Mouse (Mus musculus) limb, embryonic 13.5 days (tissue): ENCODE results near the gene N4bp2l1. TPM values are rescaled to one million over a fixed set of nuclear protein-coding genes. Genes with fewer than 3 reads are reported as not detected.

Experiments used
- ATAC-seq: fragments of 200-750 bp; cut with Nextera tagmentation; 2 replicates; pipeline ENCODE4 v1.8.0; 2017; ENCODE audit warnings: low read depth, moderate number of reproducible peaks, moderate TSS enrichment; ENCODE audit not compliant: low FRiP score
- H3K27ac ChIP-seq: fragments of 300-500 bp; sonication (generic); 2 replicates; pipeline ENCODE4 v1.5.1; 2015; ENCODE audit warnings: inconsistent platforms, mild to moderate bottlenecking, moderate library complexity
- H3K27me3 ChIP-seq: fragments of 300-500 bp; sonication (generic); 2 replicates; pipeline ENCODE4 v1.6.1; 2015; ENCODE audit warnings: mild to moderate bottlenecking, inconsistent platforms
- H3K36me3 ChIP-seq: fragments of 300-500 bp; sonication (generic); 2 replicates; pipeline ENCODE4 v1.6.1; 2015; ENCODE audit warnings: inconsistent platforms, mild to moderate bottlenecking, moderate library complexity
- H3K4me1 ChIP-seq: fragments of 300-500 bp; sonication (generic); 2 replicates; pipeline ENCODE4 v1.6.1; 2015; ENCODE audit warnings: inconsistent platforms
- H3K4me2 ChIP-seq: fragments of 300-500 bp; sonication (generic); replicated peaks from 2 replicates; pipeline ENCODE4 v1.6.1; 2015; ENCODE audit warnings: inconsistent platforms, mild to moderate bottlenecking, moderate library complexity
- H3K4me3 ChIP-seq: fragments of 300-500 bp; sonication (generic); 2 replicates; pipeline ENCODE4 v1.5.1; 2015; ENCODE audit warnings: moderate library complexity, mild to moderate bottlenecking, inconsistent platforms
- H3K9ac ChIP-seq: fragments of 300-500 bp; sonication (generic); 2 replicates; pipeline ENCODE4 v1.6.1; 2015; ENCODE audit warnings: mild to moderate bottlenecking, inconsistent platforms
- H3K9me3 ChIP-seq: fragments of 300-500 bp; sonication (generic); 2 replicates; pipeline ENCODE4 v1.6.1; 2016; ENCODE audit warnings: inconsistent platforms
- WGBS: fragments of 180-500 bp; shearing (Covaris S2); methylation state at CpG from one replicate; pipeline ENCODE4 v1.1.7; 2015; 5-methylcytosine and 5-hydroxymethylcytosine counted together
- polyA plus RNA-seq: library from polyadenylated mRNA; unstranded; fragments of >200 nt; fragmentation: Nextera tagmentation; extraction: Ambion mirVana; gene quantifications from 2 replicates; pipeline ENCODE4 v1.2.1, GENCODE M21; 2015

N4bp2l1 gene
- polyA plus RNA-seq, 1 experiment from 2014 or later, result 5.4 TPM

DNA sequence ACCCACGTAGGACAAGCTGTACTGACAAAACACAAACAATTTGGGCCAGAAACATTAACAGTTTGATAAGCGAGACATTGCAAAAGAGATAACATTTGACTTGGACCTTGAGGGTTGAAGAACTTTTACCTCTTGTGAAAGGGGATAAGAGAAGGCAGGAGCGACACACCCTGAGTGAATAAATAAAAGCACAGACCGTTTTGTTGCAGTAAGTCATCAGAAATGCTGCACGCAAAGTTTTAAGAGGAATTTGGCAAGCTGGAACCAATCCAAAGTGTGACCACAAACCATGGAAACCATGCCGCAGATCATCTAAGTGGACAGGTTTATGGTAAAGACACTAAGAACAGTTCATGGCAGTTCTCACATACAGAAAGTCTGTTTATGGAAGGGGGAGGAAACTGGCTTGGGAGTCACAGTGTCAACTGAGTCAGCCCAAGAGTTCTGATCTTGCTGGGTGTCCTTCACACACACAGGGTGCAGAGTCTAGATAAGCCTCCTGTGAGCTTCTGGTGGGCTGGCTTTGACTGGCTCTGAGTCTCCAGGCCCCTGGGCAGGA is 18.3 kb downstream of the N4bp2l1 start:
- Histone ChIP-seq H3K9me3 (no peaks in the 10 kb centered on the region), H3K36me3 (no peaks in the 10 kb centered on the region), H3K9ac (no peak overlapping the region), H3K4me3 (no peak overlapping the region), H3K27ac (no peak overlapping the region), H3K27me3 (no peaks in the 10 kb centered on the region), H3K4me2 (no peak overlapping the region), H3K4me1 (peaks cover 7% of the 10 kb centered on the region; the same call in 1 of the 2 replicates)
- WGBS, result 56% methylated on average over 6 of the region's 6 CpGs
- no peak for ATAC-seq

DNA sequence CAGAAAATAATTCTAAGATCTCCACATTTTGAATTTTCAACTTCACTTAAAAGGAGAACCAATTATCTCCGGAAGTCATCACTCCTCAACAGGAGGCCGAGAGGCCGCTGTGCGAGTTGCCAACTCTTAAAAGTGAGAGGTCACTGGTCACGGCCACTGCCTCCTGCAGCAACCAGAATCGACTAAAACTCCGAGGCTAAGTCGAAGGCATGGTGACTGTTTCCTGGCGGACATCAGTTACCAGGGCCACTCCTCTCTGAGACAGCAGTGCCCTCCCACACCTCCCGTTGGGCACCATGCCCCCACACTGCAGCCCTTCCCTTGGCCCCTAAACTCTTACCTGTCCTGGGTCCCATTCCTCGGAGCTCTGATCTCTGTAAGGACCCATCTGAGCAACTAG is 20.2 kb downstream of the N4bp2l1 start:
- Histone ChIP-seq H3K9me3 (no peaks in the 10 kb centered on the region), H3K27ac (no peak overlapping the region), H3K9ac (no peak overlapping the region), H3K4me1 (peaks cover 7% of the 10 kb centered on the region; the same call in 1 of the 2 replicates), H3K36me3 (peaks cover 15% of the 10 kb centered on the region), H3K4me3 (no peak overlapping the region), H3K27me3 (no peaks in the 10 kb centered on the region), H3K4me2 (no peak overlapping the region)
- WGBS, result 82% methylated on average over 11 of the region's 11 CpGs
- ATAC-seq, result no peak

DNA sequence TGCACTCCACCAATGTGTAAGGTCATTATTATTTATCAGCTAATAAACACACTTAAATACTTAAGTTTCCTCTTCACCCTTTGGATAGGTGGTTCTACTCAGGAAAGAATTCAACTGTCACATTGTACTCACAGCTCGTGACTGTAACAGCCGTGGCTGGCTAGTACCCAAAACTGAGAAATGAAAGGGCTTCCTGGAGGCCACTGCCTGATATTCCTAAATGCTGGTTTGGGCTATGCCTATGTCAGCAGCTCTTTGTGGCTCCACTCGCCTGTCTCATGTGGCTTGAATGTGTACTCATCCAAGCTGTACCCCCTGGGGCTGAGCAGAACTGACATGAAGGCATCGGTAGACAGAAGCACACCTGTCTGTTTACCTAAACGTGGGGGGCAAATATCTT is 22.1 kb downstream of the N4bp2l1 start:
- H3K4me1 ChIP-seq, result peaks cover 7% of the 10 kb centered on the region; the same call in 1 of the 2 replicates
- H3K9me3 ChIP-seq, result no peaks in the 10 kb centered on the region
- 69% methylated on average over 5 of the region's 5 CpGs for WGBS
- H3K9ac ChIP-seq, result no peak overlapping the region
- ATAC-seq, result no peak
- no peak overlapping the region for H3K4me3 ChIP-seq
- peaks cover 27% of the 10 kb centered on the region for H3K36me3 ChIP-seq
- no peaks in the 10 kb centered on the region for H3K27me3 ChIP-seq
- H3K4me2 ChIP-seq, result no peak overlapping the region
- no peak overlapping the region for H3K27ac ChIP-seq

DNA sequence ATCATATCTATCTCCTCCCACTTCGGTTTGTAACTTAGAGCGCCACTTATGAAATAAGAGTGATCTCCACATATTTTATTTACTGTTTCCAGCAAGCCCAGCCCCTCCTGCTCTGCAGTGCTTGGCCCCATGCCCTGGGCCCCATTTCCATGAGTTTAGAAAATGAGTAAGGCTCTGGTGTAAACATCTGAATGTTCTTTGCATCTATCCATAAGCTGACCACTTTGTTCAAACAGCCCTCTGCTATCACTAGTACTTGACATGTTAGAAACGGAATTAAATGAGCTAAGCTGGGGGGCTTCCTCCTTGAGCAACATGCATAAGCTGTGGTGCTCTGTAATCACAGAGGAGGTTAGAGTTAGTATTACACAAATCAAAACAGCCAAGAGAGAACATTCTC is 22.6 kb downstream of the N4bp2l1 start:
- ATAC-seq, result no peak
- 93% methylated on average over 3 of the region's 3 CpGs for WGBS

DNA sequence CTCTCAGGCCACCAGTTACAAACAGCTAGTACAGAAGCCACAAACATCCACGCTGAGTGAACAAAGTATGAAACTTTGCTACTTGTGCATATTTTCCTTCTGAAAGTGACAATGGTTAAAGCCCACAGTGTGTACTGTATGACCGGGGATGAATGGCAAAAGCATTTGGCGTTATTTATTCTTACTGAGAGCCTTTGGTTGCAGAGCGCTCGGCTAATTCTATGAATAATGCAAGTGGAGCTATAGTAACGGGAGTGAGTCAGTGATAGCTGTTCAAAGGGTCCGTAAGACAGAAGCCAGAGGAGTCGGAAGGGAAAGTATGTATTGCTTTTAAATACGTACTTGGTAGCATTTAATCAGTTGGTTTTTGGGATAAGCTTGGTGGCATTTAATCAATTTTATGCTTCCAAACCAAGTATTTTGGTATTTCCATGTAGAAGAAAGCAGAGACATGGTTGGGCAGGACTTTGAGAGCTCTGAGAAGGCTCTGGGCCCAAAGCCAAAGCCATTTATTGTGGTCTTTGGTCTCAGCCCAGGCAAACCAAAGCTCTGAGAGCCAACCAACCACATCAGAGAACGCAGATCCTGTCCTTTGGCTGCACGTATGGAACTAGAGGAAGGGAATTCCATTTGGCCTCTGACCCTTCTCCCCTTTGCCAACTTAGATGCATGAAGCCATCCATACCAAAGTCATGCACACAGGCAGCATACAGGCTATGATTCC is 26.3 kb downstream of the N4bp2l1 start:
- WGBS, result 91% methylated on average over 11 of the region's 11 CpGs
- Histone ChIP-seq H3K4me1 (no peaks in the 10 kb centered on the region), H3K9me3 (no peaks in the 10 kb centered on the region), H3K4me3 (no peak overlapping the region), H3K27me3 (no peaks in the 10 kb centered on the region), H3K27ac (no peak overlapping the region), H3K4me2 (no peak overlapping the region), H3K9ac (no peak overlapping the region), H3K36me3 (peaks cover 63% of the 10 kb centered on the region)
- no peak for ATAC-seq

More for the DNA sequence above, 22.6 kb downstream of the N4bp2l1 start:
- H3K9ac ChIP-seq, result no peak overlapping the region
- H3K27me3 ChIP-seq, result no peaks in the 10 kb centered on the region
- H3K9me3 ChIP-seq, result no peaks in the 10 kb centered on the region
- peaks cover 32% of the 10 kb centered on the region for H3K36me3 ChIP-seq
- peaks cover 7% of the 10 kb centered on the region; the same call in 1 of the 2 replicates for H3K4me1 ChIP-seq
- H3K4me2 ChIP-seq, result no peak overlapping the region
- H3K27ac ChIP-seq, result no peak overlapping the region
- H3K4me3 ChIP-seq, result no peak overlapping the region

DNA sequence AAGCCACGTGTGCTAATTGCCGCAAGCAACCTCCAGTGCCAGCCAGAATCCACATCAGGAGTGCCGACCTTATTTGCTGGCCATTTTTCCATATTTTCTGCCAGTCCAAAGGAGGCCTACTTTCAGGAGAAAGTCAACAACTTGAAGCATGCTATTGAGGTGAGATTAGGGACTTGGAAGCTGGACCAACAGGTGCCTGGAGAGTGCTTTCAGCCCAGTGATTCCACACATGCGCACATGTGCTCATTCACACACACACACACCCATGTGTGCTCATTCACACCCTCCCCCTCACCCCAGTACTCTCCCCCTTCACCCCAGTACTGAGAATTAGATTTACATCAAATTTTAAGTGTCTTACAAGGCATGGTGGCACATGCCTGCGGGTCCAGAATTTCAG is 30.0 kb downstream of the N4bp2l1 start:
- no peaks in the 10 kb centered on the region for H3K27me3 ChIP-seq
- ATAC-seq, result no peak
- peaks cover 71% of the 10 kb centered on the region for H3K36me3 ChIP-seq
- no peaks in the 10 kb centered on the region for H3K4me1 ChIP-seq
- no peak overlapping the region for H3K27ac ChIP-seq
- 86% methylated on average over 5 of the region's 5 CpGs for WGBS
- H3K4me3 ChIP-seq, result no peak overlapping the region
- H3K9me3 ChIP-seq, result no peaks in the 10 kb centered on the region
- no peak overlapping the region for H3K9ac ChIP-seq
- no peak overlapping the region for H3K4me2 ChIP-seq

DNA sequence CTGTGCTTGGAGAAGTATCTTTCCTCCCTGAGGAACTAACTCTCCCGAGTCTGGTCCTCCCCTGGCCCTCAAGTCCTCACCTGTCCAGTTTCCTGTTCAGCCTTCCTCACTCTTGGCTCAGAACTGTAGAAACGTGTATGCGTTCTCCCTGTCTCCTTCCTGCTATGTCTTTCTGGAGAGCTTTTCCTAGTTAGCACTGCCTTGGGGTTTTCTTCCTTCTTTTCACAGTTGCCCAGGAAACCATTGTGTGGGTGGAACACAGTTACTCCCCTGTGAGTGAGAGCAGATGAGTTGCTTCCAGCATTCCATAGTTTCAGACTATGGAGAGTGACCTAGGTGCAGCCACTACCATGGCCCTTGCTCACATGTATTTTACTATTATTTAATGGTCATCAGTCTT is 30.8 kb downstream of the N4bp2l1 start:
- Histone ChIP-seq H3K9ac (no peak overlapping the region), H3K4me3 (no peak overlapping the region), H3K4me2 (no peak overlapping the region), H3K4me1 (no peaks in the 10 kb centered on the region), H3K27ac (no peak overlapping the region), H3K27me3 (no peaks in the 10 kb centered on the region), H3K36me3 (peaks cover 75% of the 10 kb centered on the region), H3K9me3 (no peaks in the 10 kb centered on the region)
- WGBS, result 71% methylated on average over 3 of the region's 3 CpGs
- no peak for ATAC-seq

DNA sequence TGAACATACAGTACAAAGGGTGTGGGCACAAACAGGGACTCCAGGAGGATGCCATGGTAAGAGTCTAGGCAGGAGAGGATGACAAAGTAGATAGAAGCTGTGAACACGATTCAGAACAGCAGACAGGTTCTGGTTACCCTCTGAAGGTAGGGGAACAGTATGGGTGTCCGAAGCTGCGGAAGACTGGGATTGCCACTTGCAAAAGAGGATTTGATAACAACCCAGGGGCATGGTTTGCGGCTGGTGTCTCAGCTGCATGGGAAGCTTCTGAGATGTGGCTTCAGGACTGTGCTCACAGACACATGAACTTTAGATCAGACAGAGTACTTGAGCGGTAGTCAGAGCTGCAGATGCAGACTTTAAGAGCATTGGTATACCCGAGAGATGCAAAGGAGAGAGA is 32.6 kb downstream of the N4bp2l1 start:
- H3K27ac ChIP-seq, result no peak overlapping the region
- no peak overlapping the region for H3K9ac ChIP-seq
- peaks cover 74% of the 10 kb centered on the region for H3K36me3 ChIP-seq
- H3K4me2 ChIP-seq, result no peak overlapping the region
- H3K4me1 ChIP-seq, result no peaks in the 10 kb centered on the region
- 89% methylated on average over 6 of the region's 6 CpGs for WGBS
- ATAC-seq, result no peak
- no peaks in the 10 kb centered on the region for H3K9me3 ChIP-seq
- no peak overlapping the region for H3K4me3 ChIP-seq
- H3K27me3 ChIP-seq, result no peaks in the 10 kb centered on the region

DNA sequence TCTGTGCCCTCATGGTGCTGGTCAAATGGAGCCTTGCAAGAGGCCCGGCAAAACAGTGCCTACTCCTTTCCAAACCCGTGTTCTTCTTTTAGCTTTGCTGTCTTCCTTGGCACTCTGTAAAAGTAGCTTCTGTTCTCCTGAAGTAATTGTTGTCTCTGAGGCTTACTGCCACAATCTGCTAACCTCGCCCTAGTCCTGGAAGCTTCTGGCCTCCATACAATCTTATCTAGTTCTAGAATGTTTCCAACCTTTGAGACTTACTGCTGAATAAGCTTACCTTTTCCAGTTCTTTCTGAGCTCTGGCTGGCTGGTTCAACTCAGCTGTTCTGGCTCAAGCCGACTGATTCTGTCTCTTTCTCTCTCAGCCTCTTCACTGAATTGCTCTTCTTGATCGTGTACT is 35.2 kb downstream of the N4bp2l1 start:
- no peaks in the 10 kb centered on the region for H3K9me3 ChIP-seq
- H3K27me3 ChIP-seq, result no peaks in the 10 kb centered on the region
- ATAC-seq, result no peak
- no peak overlapping the region for H3K4me3 ChIP-seq
- H3K4me2 ChIP-seq, result no peak overlapping the region
- no peak overlapping the region for H3K9ac ChIP-seq
- H3K27ac ChIP-seq, result no peak overlapping the region
- WGBS, result 89% methylated on average over 5 of the region's 5 CpGs
- H3K4me1 ChIP-seq, result no peaks in the 10 kb centered on the region
- H3K36me3 ChIP-seq, result peaks cover 74% of the 10 kb centered on the region

DNA sequence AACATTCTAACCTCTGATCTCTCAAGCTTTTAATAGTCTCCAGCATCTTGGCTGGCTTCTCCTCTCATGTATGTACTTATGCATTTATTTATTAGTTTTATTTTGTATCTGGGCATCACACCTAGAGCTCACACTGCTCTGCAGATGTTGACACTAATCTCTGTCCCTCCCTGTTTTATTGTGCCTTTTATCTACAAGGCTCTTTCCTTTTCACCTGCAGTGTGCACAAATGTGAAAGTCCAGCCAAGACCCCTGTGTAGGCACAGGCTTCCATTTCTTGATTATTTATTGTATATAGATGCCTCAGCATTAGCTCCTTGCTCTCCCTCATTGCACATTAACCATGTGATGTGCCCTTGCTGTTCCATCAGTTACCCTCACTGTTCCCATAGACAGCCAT is 35.6 kb downstream of the N4bp2l1 start:
- H3K4me1 ChIP-seq, result no peaks in the 10 kb centered on the region
- no peak for ATAC-seq

DNA sequence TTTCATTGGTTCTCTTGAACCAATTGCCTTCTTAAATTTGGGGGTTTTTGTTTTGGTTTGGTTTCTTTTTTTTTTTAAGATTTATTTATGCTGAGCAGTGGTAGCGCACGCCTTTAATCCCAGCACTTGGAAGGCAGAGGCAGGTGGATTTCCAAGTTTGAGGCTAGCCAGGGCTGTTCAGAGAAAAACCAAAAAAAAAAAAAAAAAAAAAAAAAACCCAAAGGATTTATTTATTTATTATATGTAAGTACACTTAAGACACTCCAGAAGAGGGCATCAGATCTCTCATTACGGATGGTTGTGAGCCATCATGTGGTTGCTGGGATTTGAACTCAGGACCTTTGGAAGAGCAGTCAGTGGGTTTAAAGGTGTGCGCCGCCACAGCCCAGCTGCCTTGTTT is 36.1 kb downstream of the N4bp2l1 start:
- no peaks in the 10 kb centered on the region for H3K9me3 ChIP-seq
- ATAC-seq, result no peak
- H3K36me3 ChIP-seq, result peaks cover 68% of the 10 kb centered on the region
- H3K4me1 ChIP-seq, result no peaks in the 10 kb centered on the region
- H3K4me3 ChIP-seq, result no peak overlapping the region
- H3K27me3 ChIP-seq, result no peaks in the 10 kb centered on the region
- WGBS, result 96% methylated on average over 5 of the region's 5 CpGs
- H3K9ac ChIP-seq, result no peak overlapping the region
- no peak overlapping the region for H3K27ac ChIP-seq
- H3K4me2 ChIP-seq, result no peak overlapping the region

More for the DNA sequence above, 35.6 kb downstream of the N4bp2l1 start:
- no peak overlapping the region for H3K4me3 ChIP-seq
- no peaks in the 10 kb centered on the region for H3K9me3 ChIP-seq
- no peak overlapping the region for H3K9ac ChIP-seq
- peaks cover 73% of the 10 kb centered on the region for H3K36me3 ChIP-seq
- H3K4me2 ChIP-seq, result no peak overlapping the region
- H3K27me3 ChIP-seq, result no peaks in the 10 kb centered on the region
- H3K27ac ChIP-seq, result no peak overlapping the region

DNA sequence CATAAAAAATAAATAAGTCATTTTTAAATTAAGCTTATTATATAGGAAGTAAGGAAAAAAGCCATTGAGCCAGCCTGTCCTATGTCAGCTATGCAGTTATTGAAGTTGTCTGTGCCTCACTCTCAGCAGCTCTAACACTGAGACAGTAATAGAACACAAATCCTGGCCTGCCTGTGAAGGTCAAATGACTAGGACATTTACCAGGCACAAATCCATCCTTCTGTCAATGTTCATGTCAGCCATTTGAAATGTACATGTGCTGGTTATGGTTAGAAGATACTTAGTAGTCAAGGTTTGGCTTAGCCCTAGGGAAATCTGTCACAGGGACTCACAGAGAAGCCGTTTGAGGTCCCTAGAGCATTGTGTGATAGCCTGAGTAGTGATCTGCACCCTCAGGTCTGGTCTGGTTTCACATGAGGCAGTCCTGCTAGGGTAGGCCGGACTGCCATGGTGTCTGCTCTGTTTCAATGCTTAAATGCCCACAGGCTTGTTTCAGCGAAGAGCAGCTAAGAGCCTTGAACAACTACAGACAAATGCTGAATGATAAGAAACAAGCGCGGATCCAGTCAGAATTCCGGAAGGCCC is 37.4 kb downstream of the N4bp2l1 start:
- Histone ChIP-seq H3K4me1 (no peaks in the 10 kb centered on the region), H3K27ac (no peak overlapping the region), H3K9ac (no peak overlapping the region), H3K36me3 (peaks cover 72% of the 10 kb centered on the region), H3K27me3 (no peaks in the 10 kb centered on the region), H3K4me3 (no peak overlapping the region), H3K4me2 (no peak overlapping the region), H3K9me3 (no peaks in the 10 kb centered on the region)
- no peak for ATAC-seq
- 94% methylated on average over 6 of the region's 6 CpGs for WGBS
